Mouse (Mus musculus) ovary, adult 10 weeks (tissue): ENCODE data around the gene Prkd2. TPM values are rescaled to one million over a fixed set of nuclear protein-coding genes. Genes with fewer than 3 reads are reported as not detected.

Experiments
- polyA plus RNA-seq: library from polyadenylated mRNA; stranded (reverse); fragments of 350-450 nt; fragmentation: Illumina TruSeq; extraction: RNeasy Lipid Tissue Mini Kit (QIAGEN cat#74804); gene quantifications from one replicate; pipeline ENCODE4 v1.2.3, GENCODE M21; 2014

The Prkd2 gene
- polyA plus RNA-seq = 0.46 TPM

DNA sequence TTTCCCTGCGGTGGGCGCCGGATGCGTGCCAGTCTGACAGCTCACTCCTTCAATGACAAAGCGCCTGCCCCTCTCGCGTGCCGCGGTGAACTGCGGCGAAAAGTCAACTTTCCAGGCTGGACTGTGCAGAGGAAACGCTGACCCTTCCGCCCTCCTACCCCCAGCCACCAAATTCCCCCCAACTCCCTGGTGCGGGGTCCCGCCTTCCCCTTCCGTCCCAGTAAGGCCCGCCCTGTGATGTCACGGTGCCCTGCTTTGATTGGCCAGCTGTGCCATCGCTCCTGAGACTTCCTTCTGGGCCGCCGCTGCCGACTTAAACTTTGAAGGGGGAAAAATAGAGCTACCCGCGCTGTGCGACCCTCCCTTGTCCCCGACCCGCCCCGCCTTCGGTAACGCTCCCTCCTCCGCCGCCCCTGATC, at the start of gene Prkd2:
Gene Prkd2 (plus strand): TSS at position 258 of the 419 bp plus-strand sequence.

DNA sequence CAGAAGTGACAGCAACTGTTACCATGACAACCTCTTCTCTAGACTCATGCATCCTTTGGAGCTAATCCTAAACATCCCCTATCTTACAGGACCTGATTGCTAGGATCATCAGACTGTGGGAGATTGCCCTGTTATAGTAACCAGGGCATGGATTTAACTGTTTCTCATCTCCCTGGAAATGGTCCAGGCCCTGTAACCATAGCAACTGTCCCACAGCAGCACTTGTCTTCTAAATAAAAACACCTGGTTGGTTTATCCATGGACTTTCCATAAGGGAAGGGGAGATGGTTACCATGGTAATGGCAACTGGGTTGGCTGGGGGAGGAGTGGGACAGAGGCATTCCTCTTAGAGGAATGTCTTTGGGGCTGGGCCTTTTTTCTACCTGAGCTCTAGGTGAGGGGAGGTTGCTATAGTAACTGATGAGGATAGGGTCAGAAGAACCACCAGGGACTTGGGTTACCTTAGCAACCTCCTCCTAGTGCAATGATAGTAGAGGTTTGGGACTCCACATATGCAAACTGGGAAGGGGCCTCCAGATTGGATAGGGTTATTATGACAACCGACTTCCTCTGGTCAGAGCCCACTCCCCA, 27.3 kb upstream of the Prkd2 start, which contains the start of gene Strn4:
Gene Strn4 (plus strand): TSS at position 539 of the 591 bp plus-strand sequence.

DNA sequence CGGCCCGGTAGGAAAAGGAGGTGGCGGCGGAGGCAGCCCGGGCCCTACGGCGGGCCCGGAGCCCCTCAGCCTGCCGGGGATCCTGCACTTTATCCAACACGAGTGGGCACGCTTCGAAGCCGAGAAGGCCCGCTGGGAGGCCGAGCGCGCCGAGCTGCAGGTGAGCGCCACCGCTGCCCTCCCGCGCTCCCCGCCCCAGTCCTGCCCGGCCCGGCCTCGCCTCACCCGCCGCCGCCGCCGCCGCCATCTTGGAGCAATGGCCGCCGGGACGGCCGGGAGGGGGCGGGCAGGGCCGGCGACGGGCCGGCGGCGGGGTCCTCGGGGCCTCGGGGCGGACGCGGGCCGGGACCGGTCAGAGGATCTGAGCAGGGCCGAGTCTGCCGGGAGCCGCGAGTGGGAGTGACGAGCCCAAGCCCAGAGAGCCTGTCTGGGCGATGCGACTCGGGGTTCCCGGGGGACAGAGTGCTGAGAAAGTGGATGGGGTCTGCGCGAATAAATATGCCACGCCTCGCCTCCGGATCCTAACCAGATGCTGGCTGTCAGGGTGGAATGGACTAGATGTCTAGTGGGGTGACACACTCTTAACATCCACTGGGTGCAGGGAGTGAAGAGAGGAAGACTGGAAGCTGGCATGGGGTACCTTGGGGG, 26.1 kb upstream of the Prkd2 start, which contains the start of gene Fkrp:
Gene Fkrp (minus strand): TSS at position 258 of the 648 bp plus-strand sequence.

DNA sequence AGATGAGACGGTGACA, 32.4 kb downstream of the Prkd2 start, which contains the start of gene Dact3:
Gene Dact3 (plus strand): TSS at position 8 of the 16 bp plus-strand sequence.

DNA sequence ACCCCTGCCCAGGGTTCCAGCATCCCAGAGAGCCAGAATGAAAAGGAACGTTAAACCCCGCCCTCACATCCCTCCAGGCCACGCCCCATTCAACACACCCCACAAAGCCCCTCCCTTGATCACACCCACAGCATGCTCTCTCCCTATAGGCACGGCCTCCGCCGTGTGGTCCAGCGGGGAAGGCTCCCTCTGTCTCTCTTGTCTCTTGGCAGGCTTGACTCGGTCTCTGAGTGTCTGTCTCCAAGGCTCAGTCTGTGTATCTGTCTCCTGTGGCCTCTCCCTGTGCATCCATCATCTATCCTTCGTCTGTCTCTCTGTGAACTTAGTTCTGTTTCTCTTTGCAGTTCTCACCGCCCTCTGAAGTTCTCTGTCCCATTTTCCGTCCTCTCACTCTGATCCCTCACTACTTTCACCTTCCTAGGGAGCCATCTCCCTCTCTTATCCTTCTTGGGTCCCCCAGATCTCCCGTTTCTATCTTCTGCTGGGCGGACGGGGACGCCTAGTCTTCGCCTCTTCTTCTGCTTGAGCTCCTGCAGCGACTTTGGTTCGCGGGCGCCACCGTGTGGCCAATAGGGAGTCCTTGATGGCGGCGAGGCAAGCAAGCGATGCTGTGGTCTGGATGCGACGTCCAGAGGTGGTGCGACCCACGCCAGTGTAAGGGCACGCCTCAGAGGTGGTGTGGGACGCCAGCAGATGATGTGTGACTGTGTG, 49.1 kb downstream of the Prkd2 start, which contains the start of gene Gng8:
Gene Gng8 (plus strand): TSS at position 146 of the 711 bp plus-strand sequence.

DNA sequence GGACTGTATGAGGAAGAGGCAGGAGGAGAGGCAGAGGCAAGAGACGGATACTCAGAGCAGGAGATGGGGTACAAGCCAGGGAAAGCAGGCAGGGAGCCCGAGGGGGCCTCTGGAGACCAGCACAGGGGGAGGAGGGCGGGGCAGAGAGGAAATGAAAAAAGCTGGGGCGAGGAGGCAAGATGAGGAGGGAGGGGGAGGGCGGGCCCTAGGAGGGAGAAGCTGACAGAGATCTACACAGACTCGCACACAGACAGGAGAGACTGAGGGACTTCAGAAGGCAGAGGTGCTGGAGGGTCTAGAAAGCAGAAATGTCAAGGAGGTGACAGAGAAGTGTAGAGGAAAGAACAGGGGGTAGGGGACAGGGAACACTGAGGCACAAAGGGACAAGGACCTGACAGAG, 63.6 kb downstream of the Prkd2 start, which contains the start of gene Ptgir:
Gene Ptgir (plus strand): TSS at position 210 of the 400 bp plus-strand sequence.

Other genes with a start within 250 kb of the Prkd2 start
- 62.3 TPM for gene Arhgap35, start 227.9 kb upstream of the Prkd2 start, polyA plus RNA-seq
- not detected for gene Ceacam15, start 167.2 kb upstream of the Prkd2 start, polyA plus RNA-seq
- gene Ceacam9, start 121.0 kb upstream of the Prkd2 start, polyA plus RNA-seq = not detected
- 64.2 TPM for gene Ap2s1, start 104.5 kb upstream of the Prkd2 start, polyA plus RNA-seq
- 7.4 TPM for gene Slc1a5, start 61.6 kb upstream of the Prkd2 start, polyA plus RNA-seq
- 27.4 TPM for gene Strn4, start 27.0 kb upstream of the Prkd2 start, polyA plus RNA-seq
- 7.8 TPM for gene Fkrp, start 26.2 kb upstream of the Prkd2 start, polyA plus RNA-seq
- gene Dact3, start 32.4 kb downstream of the Prkd2 start, polyA plus RNA-seq = 3.2 TPM
- gene Gng8, start 48.9 kb downstream of the Prkd2 start, polyA plus RNA-seq = 0.57 TPM
- gene Ptgir, start 63.6 kb downstream of the Prkd2 start, polyA plus RNA-seq = 1.7 TPM
- gene Calm3, start 81.2 kb downstream of the Prkd2 start, polyA plus RNA-seq = 30.5 TPM
- 4.2 TPM for gene Pnmal2, start 101.8 kb downstream of the Prkd2 start, polyA plus RNA-seq
- 1.6 TPM for gene Pnmal1, start 116.8 kb downstream of the Prkd2 start, polyA plus RNA-seq
- not detected for gene Gm42372, start 140.2 kb downstream of the Prkd2 start, polyA plus RNA-seq
- gene Ccdc8, start 149.8 kb downstream of the Prkd2 start, polyA plus RNA-seq = 8.7 TPM
- gene Ppp5c, start 185.0 kb downstream of the Prkd2 start, polyA plus RNA-seq = 7.8 TPM
- 1.7 TPM for gene Hif3a, start 219.5 kb downstream of the Prkd2 start, polyA plus RNA-seq
- not detected for gene Psg16, start 231.1 kb downstream of the Prkd2 start, polyA plus RNA-seq